Mouse (Mus musculus) thymus, adult 2 months (tissue): ENCODE data around the gene Ddi1.

ENCODE experiments used
- CTCF ChIP-seq: fragments of 200-500 bp; IDR thresholded peaks from 2 replicates; pipeline ENCODE4 v1.5.1; 2012; ENCODE audit warnings: mild to moderate bottlenecking, control low read depth, low read length, moderate library complexity, borderline replicate concordance; ENCODE audit not compliant: control insufficient read depth, poor library complexity, insufficient read depth; ENCODE audit errors: extremely low read depth
- POLR2A ChIP-seq: fragments of 200-500 bp; IDR thresholded peaks from 2 replicates; pipeline ENCODE4 v1.6.1; 2012; ENCODE audit warnings: mild to moderate bottlenecking, low read length, control low read depth, moderate library complexity; ENCODE audit not compliant: control insufficient read depth, poor library complexity, insufficient read depth; ENCODE audit errors: extremely low read depth

DNA sequence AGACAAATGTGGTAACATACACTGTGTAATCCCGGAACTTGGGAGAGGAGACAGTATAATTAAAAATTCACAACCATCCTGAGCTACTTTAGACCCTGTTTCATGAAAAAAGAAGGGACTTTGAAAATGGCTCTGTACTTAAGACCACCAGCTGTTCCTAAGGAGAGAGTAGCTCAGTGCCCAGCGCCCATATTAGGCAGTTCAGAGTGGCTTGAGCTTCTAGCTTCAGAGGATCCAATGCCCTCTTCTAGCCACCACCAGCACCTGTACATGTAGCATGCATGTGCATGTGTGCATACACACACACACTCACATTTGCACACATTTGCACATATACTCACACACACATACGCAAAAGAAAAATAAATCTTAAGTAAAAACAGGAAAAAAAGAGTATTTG, 34.9 kb upstream of the Ddi1 start:
- no peak for TF ChIP-seq POLR2A
- no peak for TF ChIP-seq CTCF
